Mouse (Mus musculus): ENCODE results near the gene Fis1.

Gene Fis1

DNA sequence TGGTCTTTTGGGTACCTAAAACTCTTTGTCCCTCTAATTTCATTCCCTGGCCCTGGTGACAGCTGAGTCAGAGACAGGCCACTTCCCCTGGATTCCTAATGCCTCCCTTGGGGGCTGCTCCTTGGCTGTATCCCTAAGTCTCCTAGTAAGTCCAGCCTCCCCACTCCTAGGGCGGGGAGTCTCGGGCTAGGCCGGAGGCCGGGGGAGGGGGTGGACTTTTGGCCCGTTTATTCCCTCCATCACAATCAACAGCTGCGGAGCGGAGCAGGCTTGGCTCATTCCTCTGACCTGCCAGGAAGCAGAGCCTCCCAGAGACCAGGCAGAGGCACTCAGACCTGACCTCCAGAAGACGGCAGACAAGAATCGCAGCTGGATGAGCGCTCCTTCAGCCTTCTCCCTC, 14.5 kb downstream of the Fis1 start:
- no peak for DNase-seq (ENCODE audit: low read depth, low spot score)

DNA sequence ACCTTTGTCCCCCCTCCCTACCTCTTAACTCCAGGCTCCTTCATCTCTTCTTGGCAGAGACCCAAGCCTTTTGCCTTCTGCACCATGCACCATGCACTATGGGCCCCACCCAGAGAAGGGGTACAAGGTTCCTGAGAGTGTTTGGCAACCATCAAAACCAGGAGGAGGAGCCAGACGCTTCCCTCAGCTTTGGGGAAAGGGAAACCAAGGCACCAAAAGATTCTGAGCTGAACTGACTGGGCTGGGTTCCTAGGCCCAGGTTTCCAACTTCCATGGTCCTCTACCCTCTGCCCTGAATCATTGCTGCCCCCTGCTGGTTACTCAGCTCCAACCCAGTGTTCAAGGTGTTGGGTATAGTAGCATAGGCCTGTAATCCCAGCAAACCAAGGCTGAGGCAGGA, 17.6 kb downstream of the Fis1 start:
- DNase-seq (ENCODE audit: low read depth, low spot score) = peak; percentile 62

DNA sequence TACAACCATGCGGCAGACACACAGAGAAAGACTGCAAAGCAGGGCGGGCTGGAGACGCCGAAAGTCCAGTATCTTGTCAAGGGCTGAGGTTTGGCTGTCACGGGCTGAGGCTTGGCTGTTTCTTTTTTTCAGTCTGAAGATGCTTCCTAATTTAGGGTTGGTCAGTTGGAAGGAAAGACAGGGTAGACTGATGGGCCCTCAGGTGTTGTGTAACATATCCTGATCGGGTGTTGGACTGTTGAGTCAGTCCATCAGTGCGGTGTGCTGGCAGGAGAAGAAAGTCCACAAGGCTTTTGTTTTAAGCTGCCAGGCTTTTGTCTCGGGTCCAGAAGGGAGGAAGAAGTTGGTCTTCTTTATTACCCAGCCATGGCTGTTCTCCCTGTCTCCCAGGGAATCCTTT, 20.6 kb downstream of the Fis1 start:
- no peak for DNase-seq (ENCODE audit: low read depth, low spot score)

DNA sequence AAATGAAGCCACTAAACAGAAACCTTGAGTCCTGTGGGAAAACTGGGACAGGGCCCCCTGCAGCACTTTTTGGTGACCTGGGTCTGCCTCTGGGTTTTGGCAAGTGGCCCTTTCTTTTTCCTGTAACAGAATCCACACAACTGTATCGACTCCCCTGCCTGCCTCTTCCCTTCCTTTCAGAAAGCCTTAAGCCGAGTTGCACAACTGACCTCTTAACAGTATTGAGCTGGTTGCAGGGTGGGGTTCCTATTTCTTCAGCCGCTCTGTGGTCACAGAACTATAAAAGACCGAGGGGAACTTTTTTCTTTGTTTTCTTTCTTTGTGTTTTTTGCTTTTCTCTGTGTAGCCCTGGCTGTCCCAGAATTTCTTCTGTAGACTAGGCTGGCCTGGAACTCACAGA, 24.7 kb downstream of the Fis1 start:
- DNase-seq (ENCODE audit: low read depth, low spot score) = no peak

DNA sequence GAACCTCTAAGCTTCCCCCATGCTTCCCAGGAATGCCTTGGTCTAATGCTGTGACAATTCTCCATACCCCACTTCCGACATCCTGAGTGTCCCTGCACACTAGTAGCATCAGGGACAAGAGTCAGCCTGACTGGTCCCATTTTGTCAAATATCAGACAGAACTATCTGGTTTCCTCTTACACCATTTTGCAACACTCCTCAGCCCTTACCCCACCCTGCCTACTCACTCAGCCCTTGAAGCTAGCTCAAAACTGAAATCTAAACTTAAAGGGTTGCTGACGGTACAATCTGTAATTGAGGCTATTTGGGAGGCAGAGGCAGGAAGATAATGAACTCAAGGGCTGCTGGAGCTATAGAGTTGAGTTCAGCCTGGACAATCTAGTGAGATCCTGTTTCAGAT, 26.7 kb downstream of the Fis1 start:
- DNase-seq (ENCODE audit: low read depth, low spot score) = no peak

DNA sequence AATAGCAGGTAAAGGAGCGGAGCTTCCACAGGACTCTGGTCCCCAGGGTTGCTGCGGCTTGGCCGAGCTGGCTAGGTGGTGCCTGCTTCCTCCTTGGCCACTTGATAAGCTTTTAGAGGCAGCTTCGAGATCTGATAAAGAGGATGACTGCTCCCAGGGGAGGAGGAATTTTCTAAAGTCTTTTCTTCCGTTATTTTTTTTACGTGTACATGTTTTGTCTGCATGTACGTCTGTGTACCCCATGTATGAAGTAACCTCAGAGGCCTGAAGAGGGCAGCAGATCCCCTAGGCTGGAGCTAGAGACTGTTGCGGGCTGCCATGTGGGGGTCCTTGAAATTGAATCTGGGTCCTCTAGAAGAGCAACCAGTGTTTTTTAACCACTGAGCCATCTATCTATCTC, 27.9 kb downstream of the Fis1 start:
- no peak for DNase-seq (ENCODE audit: low read depth, low spot score)

DNA sequence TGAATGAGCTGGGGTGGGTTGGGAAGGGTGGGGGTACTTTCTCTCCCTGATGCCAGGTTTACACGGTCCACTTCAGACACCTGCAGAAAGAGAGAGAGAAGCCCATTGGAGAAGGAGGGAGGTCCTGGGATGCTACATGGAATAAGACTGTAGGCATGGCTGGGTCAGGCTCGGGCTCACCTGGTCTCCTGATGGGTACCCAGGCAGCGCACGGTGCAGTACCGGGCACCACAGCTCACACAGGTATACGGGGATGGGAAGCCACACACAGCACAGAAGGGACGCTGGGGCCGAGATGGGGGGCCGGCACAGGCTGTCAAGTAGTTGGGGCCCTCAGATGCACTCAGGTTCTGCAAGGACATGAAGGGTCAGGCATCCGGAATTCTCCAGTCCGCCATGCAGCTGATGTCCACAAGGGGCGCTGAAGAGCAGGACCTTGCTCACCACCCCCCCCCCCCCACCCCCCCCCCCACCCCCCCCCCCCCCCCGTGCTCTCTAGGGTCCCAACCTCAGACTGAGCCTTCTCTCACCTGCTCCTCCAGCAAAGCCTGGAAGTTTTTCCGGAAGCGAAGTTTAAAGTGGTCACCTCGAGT, 29.4 kb downstream of the Fis1 start:
- DNase-seq (ENCODE audit: low read depth, low spot score) = peak; percentile 50

DNA sequence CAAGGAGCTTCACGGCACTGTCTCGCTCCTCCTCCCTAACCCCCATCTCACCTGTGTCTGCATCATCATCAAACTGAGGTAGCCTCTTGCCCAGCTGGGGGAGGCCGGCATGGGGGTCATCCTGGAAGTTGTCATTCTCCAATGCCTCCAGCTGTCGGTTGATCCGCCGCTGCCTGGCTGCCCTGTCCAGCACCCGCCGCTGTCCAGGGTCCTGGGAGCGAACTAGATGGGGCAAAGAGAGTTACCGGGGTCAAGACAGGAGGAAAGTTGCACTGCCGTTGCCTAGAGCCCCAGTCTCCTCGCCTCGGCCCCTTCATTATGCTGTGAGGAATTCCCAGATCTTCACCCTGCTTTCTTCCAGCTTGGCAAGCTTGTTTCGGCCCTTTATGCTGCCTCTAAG, 31.8 kb downstream of the Fis1 start:
- no peak for DNase-seq (ENCODE audit: low read depth, low spot score)

DNA sequence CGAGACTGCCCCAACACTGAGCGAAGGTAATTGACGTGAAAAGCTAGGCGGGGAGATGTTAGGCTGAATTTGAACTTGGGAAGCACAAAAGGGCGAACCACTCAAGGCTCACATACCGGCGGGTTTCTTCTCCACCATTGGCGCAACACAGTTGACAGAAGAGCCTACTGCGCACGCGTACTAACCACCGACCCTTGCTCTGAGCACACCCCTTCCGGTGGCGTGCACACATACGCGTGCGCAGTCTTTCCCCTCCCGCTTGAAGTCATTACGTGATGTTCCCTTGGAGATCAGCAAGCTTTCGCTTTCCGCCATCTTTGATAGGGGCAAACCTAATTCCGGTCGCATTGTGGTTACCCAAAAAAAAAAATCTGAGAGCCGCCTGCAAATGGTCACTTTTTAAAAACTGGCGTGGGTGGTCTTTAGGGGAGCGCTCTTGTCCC, 33.6 kb downstream of the Fis1 start, which contains the start of gene Plod3:
Gene Plod3, plus strand, starts transcription at position 325 of the 443 bp plus-strand sequence.
- DNase-seq (ENCODE audit: low read depth, low spot score) = peak; percentile 100

DNA sequence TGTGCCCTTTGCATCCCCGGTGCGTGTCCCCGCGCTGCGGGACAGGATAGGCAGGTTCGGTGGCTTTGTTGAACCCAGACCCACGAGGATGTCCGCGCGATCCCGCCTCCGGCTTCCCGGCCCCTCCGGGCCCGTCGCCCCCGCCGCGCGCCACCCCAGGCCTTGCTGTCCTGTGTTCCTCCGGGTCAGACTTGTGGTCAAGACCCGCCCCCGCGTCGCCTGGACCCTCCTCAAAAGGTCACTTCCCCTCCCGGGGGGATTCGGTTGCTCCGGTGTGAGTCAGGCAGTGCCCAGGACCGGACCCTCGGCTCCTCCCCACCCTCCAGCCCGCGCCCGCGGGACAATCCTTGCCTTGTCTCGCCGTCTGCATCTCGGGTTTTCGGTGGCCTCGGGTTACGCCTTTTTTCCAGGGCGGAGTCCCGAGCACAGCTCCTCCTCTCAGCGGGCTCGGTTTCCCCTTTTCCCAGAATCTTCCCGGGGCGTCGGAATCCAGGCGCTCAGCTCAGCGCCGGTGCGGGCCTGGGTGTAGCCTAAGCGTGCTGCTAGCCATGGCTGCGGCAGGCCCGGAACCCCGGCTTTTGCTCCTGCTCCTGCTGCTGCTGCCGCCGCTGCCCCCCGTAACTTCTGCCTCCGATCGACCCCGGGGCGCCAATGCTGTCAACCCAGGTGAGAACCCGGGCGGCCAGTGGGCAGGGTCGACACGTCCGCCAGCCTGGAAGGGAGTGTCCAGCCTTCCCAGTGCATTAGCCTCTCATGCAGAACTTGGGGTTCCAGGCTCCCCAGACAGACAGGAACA, 34.3 kb downstream of the Fis1 start:
- DNase-seq (ENCODE audit: low read depth, low spot score) = peak; percentile 78

DNA sequence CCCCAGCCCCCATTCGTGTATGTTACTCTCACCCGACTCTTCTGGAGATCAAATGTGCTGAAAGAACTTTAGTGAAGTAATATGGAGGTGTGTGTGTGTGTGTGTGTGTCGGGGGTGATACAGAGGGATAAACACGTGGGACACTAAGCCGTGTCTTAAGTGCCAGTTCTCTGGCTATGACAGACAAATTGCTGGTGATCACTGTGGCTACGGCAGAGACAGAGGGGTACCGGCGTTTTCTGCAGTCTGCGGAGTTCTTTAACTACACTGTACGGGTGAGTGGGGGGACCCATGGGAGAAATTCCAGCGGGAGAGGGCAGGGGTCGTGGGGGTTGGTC, 34.8 kb downstream of the Fis1 start, which contains the start of gene Znhit1:
Gene Znhit1, minus strand, starts transcription at position 88 of the 338 bp plus-strand sequence.
- no peak for DNase-seq (ENCODE audit: low read depth, low spot score)

DNA sequence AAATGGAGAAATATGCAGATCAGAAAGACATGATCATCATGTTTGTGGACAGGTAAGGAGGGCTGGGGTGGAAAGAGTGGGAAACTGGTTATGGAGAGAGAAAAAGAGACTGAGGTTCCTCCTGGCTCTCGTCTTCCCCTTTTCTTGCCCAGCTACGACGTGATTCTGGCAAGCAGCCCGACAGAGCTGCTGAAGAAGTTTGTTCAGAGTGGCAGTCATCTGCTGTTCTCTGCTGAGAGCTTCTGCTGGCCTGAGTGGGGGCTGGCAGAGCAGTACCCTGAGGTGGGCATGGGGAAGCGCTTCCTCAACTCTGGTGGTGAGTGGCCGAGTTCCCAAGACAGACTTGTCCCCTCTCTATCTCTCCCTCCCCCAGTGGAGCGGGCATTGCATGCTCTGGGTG, 35.3 kb downstream of the Fis1 start:
- no peak for DNase-seq (ENCODE audit: low read depth, low spot score)

DNA sequence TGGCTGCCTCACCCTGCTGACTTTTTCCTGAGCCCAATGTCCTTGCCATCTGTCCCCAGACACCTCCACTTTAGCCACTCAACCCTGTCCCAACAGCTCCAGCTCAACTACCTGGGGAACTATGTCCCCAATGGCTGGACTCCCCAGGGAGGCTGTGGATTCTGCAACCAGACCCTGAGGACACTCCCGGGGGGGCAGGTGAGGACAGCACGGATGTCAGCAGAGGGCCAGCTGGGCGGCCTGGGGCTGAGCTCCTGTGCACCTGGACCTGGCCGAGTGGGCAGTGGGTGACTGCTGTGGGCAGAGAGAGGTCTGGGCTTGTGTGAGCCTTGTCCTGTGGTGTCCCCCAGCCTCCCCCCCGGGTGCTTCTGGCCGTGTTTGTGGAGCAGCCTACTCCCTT, 36.7 kb downstream of the Fis1 start:
- DNase-seq (ENCODE audit: low read depth, low spot score) = no peak

DNA sequence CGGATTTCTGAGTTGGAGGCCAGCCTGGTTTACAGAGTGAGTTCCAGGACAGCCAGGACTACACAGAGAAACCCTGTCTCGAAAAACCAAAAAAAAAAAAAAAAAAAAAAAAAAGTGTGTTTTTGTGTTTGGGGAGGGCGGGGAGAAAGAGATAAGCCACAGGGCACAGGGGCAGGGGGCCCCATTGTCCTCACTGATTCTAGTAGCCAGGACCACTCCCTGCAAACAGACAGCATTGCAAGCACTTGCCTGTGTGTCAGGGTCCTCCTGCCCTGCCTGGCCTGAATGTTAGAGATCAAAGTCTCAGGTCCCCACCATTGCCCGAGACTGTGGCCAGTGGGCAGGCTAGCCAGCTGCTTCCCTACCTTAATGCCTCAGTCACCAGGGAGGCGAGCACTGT, 46.4 kb downstream of the Fis1 start:
- DNase-seq (ENCODE audit: low read depth, low spot score) = no peak

DNA sequence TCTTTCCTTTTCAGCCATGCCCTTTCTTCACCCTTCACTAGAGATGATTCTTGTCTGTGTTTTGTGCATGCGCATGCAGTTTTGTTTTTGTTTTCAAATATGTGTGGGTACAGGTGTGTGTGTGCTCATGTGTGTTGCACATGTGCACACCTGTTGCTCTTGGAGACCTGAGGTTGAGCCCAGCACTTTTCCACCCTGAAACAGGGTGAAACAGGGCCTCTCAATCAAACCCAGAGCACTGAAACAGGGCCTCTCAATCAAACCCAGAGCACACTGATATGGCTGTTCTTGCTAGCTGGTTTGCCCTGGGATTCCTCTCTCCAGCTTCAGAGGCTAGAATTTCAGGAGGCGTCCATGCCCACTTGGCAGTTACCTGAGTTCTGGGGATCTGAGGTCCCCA, 47.5 kb downstream of the Fis1 start:
- no peak for DNase-seq (ENCODE audit: low read depth, low spot score)

DNA sequence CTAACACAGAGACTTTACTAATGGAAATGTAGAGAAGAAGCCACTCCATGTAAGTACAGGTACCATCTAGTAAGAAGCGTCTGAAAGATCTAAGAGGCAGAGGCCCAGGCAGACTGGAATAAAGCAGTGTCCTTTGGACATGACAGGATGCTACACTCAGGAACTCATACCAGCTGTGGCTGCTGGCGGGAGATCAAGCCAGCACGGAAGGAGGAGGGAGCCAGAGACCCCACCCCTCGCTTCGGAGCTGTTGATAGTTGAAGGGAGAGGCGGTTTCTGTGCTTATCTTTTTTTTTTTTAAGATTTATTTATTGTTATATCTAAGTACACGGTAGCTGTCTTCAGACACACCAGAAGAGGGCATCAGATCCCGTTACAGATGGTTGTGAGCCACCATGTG, 54.2 kb downstream of the Fis1 start:
- no peak for DNase-seq (ENCODE audit: low read depth, low spot score)

DNA sequence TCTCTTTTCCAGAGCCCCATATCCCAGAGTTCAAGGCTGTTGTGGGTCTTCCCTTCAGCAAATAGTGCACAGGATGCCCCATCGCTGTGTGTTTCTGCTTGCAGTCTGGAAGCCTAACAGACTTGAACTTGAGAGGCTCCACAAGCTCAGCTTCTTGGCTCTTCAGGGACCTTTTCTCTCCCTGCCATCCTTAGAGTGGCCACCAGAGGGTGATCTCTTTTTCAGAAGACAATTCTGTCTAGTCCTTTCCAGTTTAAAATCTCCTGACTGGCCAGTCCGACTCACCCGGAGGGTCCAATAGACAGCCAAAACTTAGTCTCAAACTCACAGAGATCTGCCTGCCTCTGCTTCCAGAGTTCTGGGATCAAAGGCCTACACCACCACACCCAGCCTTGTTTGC, 56.9 kb downstream of the Fis1 start:
- peak; percentile 56 for DNase-seq (ENCODE audit: low read depth, low spot score)

DNA sequence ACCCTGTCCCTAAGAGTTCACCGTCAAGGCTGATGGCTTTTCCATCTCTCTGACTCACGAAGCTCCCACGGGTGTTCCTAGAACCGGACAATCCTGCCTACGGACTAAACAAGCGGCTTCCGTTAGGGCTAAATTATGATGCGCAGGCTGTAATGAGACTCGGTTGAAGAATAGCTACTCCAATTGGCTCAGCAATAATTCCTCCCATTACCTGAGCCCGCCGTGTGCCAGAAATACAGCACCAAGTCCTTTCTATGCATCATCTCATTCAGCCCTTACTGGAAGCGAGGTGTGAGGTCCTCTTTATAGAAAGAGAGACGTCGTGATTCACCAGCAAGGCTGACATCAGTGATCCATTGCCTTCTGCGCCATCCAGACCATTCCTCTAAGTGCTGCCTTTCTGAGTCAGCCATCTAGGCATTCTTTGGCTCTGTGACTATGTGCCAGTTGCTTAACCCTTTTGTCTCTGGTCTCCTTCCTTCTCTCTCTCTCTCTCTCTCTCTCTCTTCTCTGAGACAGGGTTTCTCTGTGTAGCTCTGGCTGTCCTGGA, 59.4 kb downstream of the Fis1 start:
- no peak for DNase-seq (ENCODE audit: low read depth, low spot score)

Data from mesoderm, embryonic 11.5 days (tissue).